Mouse (Mus musculus): ENCODE measurements around the gene Cd86. TPM values are rescaled to one million over a fixed set of nuclear protein-coding genes. Genes with fewer than 3 reads are reported as not detected.

Gene Cd86
- polyA plus RNA-seq, 1 experiment from 2014 or later, result 0.30 TPM

Other genes starting within 250 kb of the Cd86 start
- gene Stfa3, start 210.7 kb downstream of the Cd86 start, polyA plus RNA-seq (2016; fragmentation: Nextera tagmentation; extraction: Ambion mirVana), result not detected in 2 replicates
- 0.28 and 0.38 TPM in 2 replicates for gene Casr, start 103.9 kb downstream of the Cd86 start, polyA plus RNA-seq (2016; fragmentation: Nextera tagmentation; extraction: Ambion mirVana)
- gene Ildr1, start 27.9 kb upstream of the Cd86 start, polyA plus RNA-seq (2016; fragmentation: Nextera tagmentation; extraction: Ambion mirVana), result 0.11 and 0.44 TPM in 2 replicates
- gene Slc15a2, start 118.9 kb upstream of the Cd86 start, polyA plus RNA-seq (2016; fragmentation: Nextera tagmentation; extraction: Ambion mirVana), result 0.80 and 1.5 TPM in 2 replicates
- 37.5 and 47.8 TPM in 2 replicates for gene Iqcb1, start 162.3 kb upstream of the Cd86 start, polyA plus RNA-seq (2016; fragmentation: Nextera tagmentation; extraction: Ambion mirVana)
- gene Eaf2, start 208.9 kb upstream of the Cd86 start, polyA plus RNA-seq (2016; fragmentation: Nextera tagmentation; extraction: Ambion mirVana), result 0.38 and 1.3 TPM in 2 replicates
- 56.4 and 67.1 TPM in 2 replicates for gene Golgb1, start 209.1 kb upstream of the Cd86 start, polyA plus RNA-seq (2016; fragmentation: Nextera tagmentation; extraction: Ambion mirVana)